Mouse (Mus musculus): ENCODE measurements around the gene Hoxb6. TPM values are rescaled to one million over a fixed set of nuclear protein-coding genes. Genes with fewer than 3 reads are reported as not detected.

The Hoxb6 gene
- polyA plus RNA-seq, 1 experiment from 2014 or later = not detected

GRCm38 (mm10) chr11:96348141-96348928 is 56.1 kb downstream of the Hoxb6 start:
- ATAC-seq (ENCODE audit: insufficient number of reproducible peaks, insufficient read depth, low FRiP score, low TSS enrichment) = no peak
- H3K4me3 ChIP-seq = no peak overlapping the region
- no peak overlapping the region for H3K27ac ChIP-seq
- H3K9me3 ChIP-seq = no peaks in the 10 kb centered on the region
- no peaks in the 10 kb centered on the region for H3K4me1 ChIP-seq
- peaks cover 93% of the 10 kb centered on the region for H3K27me3 ChIP-seq
- no peak overlapping the region for H3K9ac ChIP-seq
- WGBS = 3% methylated on average over 21 of the region's 21 CpGs
- H3K36me3 ChIP-seq = no peaks in the 10 kb centered on the region
- H3K4me2 ChIP-seq (replicated peaks) = no peak overlapping the region

DNA sequence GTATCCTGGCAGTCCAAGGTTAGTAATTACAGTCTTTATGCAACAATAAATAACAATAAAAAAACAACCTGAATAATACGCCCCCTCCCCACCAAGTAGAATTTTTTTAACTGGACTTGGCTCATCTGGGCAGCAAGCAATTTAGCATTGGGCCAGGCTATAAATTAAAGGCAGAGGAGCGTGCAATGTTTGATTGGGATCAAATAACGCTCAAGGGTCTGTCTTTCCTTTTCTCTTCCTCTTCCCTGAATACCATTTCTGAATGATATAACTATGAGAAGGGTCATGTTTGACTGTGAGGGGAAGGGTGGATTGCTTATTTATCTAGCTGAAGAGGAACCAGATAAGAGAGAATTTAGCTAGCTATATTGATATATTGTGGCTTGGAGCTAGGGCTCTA is 56.7 kb downstream of the Hoxb6 start:
- Histone ChIP-seq H3K4me1 (no peaks in the 10 kb centered on the region), H3K27me3 (peaks cover 88% of the 10 kb centered on the region), H3K4me3 (no peak overlapping the region), H3K36me3 (no peaks in the 10 kb centered on the region), H3K9ac (no peak overlapping the region), H3K27ac (no peak overlapping the region), H3K9me3 (no peaks in the 10 kb centered on the region), H3K4me2 (replicated peaks) (no peak overlapping the region)
- 14% methylated on average over 3 of the region's 3 CpGs for WGBS
- no peak for ATAC-seq (ENCODE audit: insufficient number of reproducible peaks, insufficient read depth, low FRiP score, low TSS enrichment)

DNA sequence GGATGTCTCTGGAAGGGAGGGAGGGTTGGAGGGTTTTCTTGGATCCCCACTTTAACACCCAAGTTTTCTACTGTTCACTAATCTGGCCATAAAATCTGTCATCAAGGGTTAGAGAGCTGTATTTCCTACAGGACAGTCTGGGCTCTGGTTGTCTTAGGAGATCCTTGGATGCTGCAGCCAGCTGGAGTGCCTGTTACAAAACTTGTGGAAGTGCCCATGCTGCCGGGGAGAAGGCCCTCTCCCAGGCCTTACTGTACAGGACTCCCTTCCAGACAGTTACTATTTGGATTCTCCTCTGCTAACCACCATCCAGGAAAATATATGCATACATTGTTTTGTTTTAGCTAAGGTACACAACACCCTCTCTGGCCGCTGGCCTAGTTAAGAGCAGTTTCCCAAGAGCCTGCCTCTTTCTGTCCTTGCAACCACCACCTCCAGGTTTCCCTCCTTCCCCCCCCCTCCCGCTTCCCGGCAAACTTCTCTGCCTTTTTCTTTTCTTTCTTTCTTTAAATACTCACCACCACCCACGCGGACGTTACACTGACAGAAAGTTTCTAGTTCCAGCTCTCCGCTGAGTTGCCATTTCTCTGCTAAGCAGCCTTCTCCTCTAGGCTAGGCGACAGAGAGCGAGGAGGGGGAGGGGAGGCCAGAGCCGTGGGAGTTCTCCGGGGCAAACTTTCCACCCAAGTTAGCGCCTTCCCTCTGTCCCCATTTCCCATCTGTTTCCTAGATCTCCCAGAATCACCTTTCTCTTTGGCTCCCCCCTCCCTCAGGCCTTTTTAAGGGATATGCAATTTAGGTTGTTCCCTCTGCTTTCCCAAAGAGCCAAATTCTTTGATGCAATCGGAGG is 57.4 kb downstream of the Hoxb6 start:
- no peaks in the 10 kb centered on the region for H3K9me3 ChIP-seq
- H3K4me3 ChIP-seq = no peak overlapping the region
- H3K27ac ChIP-seq = peak overlapping the region; percentile 31; the same call in 1 of the 2 replicates
- H3K36me3 ChIP-seq = no peaks in the 10 kb centered on the region
- peaks cover 88% of the 10 kb centered on the region for H3K27me3 ChIP-seq
- no peak overlapping the region for H3K4me2 ChIP-seq (replicated peaks)
- 3% methylated on average over 14 of the region's 14 CpGs for WGBS
- no peak for ATAC-seq (ENCODE audit: insufficient number of reproducible peaks, insufficient read depth, low FRiP score, low TSS enrichment)
- H3K4me1 ChIP-seq = no peaks in the 10 kb centered on the region
- H3K9ac ChIP-seq = no peak overlapping the region

DNA sequence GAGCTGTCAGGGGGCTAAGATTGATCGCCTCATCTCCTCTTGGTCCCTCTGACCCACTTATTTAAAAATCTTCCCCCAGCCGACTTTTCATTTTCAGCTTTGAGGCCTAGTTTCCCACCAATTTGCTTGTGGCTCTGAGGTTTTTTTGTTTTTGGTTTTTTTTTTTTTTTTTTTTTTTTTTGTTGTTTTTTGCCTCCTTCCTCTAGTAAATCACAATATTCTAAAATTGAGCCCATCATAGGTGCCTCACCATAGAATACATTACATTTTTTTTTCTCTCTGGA is 58.0 kb downstream of the Hoxb6 start, which contains the start of gene Hoxb2:
TSS of gene Hoxb2 (plus strand) at position 185 of the 284 bp plus-strand sequence.
- H3K4me3 ChIP-seq = no peak within 1 kb of the TSS
- H3K9ac ChIP-seq = no peak within 1 kb of the TSS
- H3K9me3 ChIP-seq = no peaks in the 10 kb centered on the region
- peaks cover 87% of the 10 kb centered on the region for H3K27me3 ChIP-seq
- H3K4me1 ChIP-seq = no peaks in the 10 kb centered on the region
- peak within 1 kb of the TSS; percentile 31; the same call in 1 of the 2 replicates for H3K27ac ChIP-seq
- ATAC-seq (ENCODE audit: insufficient number of reproducible peaks, insufficient read depth, low FRiP score, low TSS enrichment) = no peak
- no peak within 1 kb of the TSS for H3K4me2 ChIP-seq (replicated peaks)
- no peaks in the 10 kb centered on the region for H3K36me3 ChIP-seq
- WGBS = 3% methylated on average over 2 of the region's 2 CpGs

- no peak overlapping the region for H3K4me3 ChIP-seq
- no peaks in the 10 kb centered on the region for H3K4me1 ChIP-seq
- no peaks in the 10 kb centered on the region for H3K36me3 ChIP-seq
- H3K27me3 ChIP-seq = peaks cover 82% of the 10 kb centered on the region
- H3K9ac ChIP-seq = no peak overlapping the region
- H3K9me3 ChIP-seq = no peaks in the 10 kb centered on the region
- H3K4me2 ChIP-seq (replicated peaks) = no peak overlapping the region
- no peak for ATAC-seq (ENCODE audit: insufficient number of reproducible peaks, insufficient read depth, low FRiP score, low TSS enrichment)
- no peak overlapping the region for H3K27ac ChIP-seq
- 8% methylated on average over 2 of the region's 2 CpGs for WGBS
Measured at GRCm38 (mm10) chr11:96350791-96351190, 58.5 kb downstream of the Hoxb6 start.

MicroRNA genes within 50 kb of the gene (microRNA counts, 519-probe panel; counts per million panel counts)
- microRNA mmu-miR-10a = 460 counts per million, percentile 65 among the panel's probes with 10 or more counts
- microRNA mmu-miR-196a = 460 counts per million, percentile 65 among the panel's probes with 10 or more counts

Small RNA genes within 50 kb of the gene (microRNA-seq; reads per million reads assigned to microRNA genes)
- gene Mir10a = 545 reads per million, percentile 70 among the genes with 10 or more reads in this experiment
- not detected for gene Mir196a-1

Other genes starting within 250 kb of the Hoxb6 start
- gene Ube2z, start 227.1 kb upstream of the Hoxb6 start, polyA plus RNA-seq (2016; fragmentation: Nextera tagmentation; extraction: Ambion mirVana) = 49.2 and 53.0 TPM in 2 replicates
- gene Atp5g1, start 216.8 kb upstream of the Hoxb6 start, polyA plus RNA-seq (2016; fragmentation: Nextera tagmentation; extraction: Ambion mirVana) = 494 and 532 TPM in 2 replicates
- not detected in 2 replicates for gene Calcoco2, start 180.5 kb upstream of the Hoxb6 start, polyA plus RNA-seq (2016; fragmentation: Nextera tagmentation; extraction: Ambion mirVana)
- 0.12 TPM in 1 of 2 replicates, not detected in the other for gene Ttll6, start 158.7 kb upstream of the Hoxb6 start, polyA plus RNA-seq (2016; fragmentation: Nextera tagmentation; extraction: Ambion mirVana)
- gene Hoxb13, start 98.2 kb upstream of the Hoxb6 start, polyA plus RNA-seq (2016; fragmentation: Nextera tagmentation; extraction: Ambion mirVana) = not detected in 2 replicates
- gene Hoxb9, start 21.0 kb upstream of the Hoxb6 start, polyA plus RNA-seq (2016; fragmentation: Nextera tagmentation; extraction: Ambion mirVana) = 0.09 TPM in 2 replicates
- not detected in 2 replicates for gene Hoxb8, start 10.6 kb upstream of the Hoxb6 start, polyA plus RNA-seq (2016; fragmentation: Nextera tagmentation; extraction: Ambion mirVana)
- not detected in 2 replicates for gene Hoxb7, start 5.9 kb upstream of the Hoxb6 start, polyA plus RNA-seq (2016; fragmentation: Nextera tagmentation; extraction: Ambion mirVana)
- 0.38 TPM in 1 of 2 replicates, not detected in the other for gene Hoxb5, start 10.9 kb downstream of the Hoxb6 start, polyA plus RNA-seq (2016; fragmentation: Nextera tagmentation; extraction: Ambion mirVana)
- 0.22 TPM in 1 of 2 replicates, not detected in the other for gene Hoxb4, start 25.8 kb downstream of the Hoxb6 start, polyA plus RNA-seq (2016; fragmentation: Nextera tagmentation; extraction: Ambion mirVana)
- gene Hoxb3, start 30.9 kb downstream of the Hoxb6 start, polyA plus RNA-seq (2016; fragmentation: Nextera tagmentation; extraction: Ambion mirVana) = 0.53 and 0.87 TPM in 2 replicates
- 3.9 and 6.5 TPM in 2 replicates for gene Hoxb2, start 58.0 kb downstream of the Hoxb6 start, polyA plus RNA-seq (2016; fragmentation: Nextera tagmentation; extraction: Ambion mirVana)
- 0.08 and 0.18 TPM in 2 replicates for gene Hoxb1, start 73.3 kb downstream of the Hoxb6 start, polyA plus RNA-seq (2016; fragmentation: Nextera tagmentation; extraction: Ambion mirVana)
- gene Skap1, start 172.1 kb downstream of the Hoxb6 start, polyA plus RNA-seq (2016; fragmentation: Nextera tagmentation; extraction: Ambion mirVana) = 0.32 and 0.50 TPM in 2 replicates